Mouse (Mus musculus) erythroblast, embryonic 14.5 days (primary cell): Measurements from ENCODE around the gene Hlf.

Source experiments
- GATA1 ChIP-seq: IDR thresholded peaks from 2 replicates; pipeline ENCODE4 v1.6.1; 2012; ENCODE audit warnings: low read length, inconsistent platforms, mixed read lengths
- TAL1 ChIP-seq: IDR thresholded peaks from 3 replicates; pipeline ENCODE4 v1.6.1; 2012; ENCODE audit warnings: low read length, inconsistent platforms, mixed read lengths

GRCm38 (mm10) chr11:90376436-90376835 lies 14.3 kb downstream of the Hlf start:
- TF ChIP-seq GATA1 = no peak
- TF ChIP-seq TAL1 = no peak
